Mouse (Mus musculus) retina, adult 2 months (tissue): ENCODE measurements around the gene Sgce.

Experiments
- DNase-seq: peaks from one replicate; pipeline ENCODE4 v3.0.0-alpha.2; 2012; ENCODE audit warnings: low read depth, low spot score

Sgce gene

GRCm38 (mm10) chr6:4723998-4724757 lies 22.8 kb downstream of the Sgce start:
- no peak for DNase-seq

DNA sequence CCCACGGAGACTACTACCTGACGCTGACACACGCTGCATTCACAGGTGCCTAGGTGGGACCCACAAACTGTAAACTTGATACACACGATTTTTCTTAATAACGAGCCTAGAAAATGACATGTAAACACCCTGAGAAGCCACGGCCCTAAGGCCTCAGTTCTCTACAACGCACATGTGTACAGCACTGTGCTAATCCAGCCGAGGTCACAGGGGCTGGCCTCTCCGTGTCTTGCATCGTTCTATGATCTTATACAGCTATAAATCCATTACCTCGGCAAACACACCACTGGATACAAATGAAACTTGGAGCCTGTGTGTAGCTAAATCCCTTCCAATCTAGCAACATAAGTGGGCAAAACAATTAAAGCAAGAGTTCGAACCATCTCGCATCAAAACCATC lies 24.3 kb downstream of the Sgce start:
- DNase-seq, result no peak

GRCm38 (mm10) chr6:4722142-4722541 lies 24.9 kb downstream of the Sgce start:
- DNase-seq, result no peak

DNA sequence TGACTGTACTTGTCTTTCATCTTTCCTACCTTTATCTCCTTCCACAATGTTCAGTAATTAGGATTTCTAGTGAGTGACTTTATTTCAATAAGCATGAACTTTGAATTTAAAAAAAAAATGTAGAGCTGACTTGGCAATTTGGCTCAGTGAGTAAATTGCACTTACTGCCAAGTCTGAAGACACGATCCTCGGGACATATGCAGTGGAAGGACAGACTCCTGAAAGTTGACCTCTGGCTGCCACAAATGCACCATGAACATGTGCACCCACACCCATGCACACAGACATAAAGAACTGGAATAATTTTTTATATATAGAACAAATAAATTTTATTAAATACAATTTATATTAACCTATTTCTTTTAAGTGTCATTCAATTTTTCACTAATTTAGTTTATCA lies 29.7 kb downstream of the Sgce start:
- no peak for DNase-seq

DNA sequence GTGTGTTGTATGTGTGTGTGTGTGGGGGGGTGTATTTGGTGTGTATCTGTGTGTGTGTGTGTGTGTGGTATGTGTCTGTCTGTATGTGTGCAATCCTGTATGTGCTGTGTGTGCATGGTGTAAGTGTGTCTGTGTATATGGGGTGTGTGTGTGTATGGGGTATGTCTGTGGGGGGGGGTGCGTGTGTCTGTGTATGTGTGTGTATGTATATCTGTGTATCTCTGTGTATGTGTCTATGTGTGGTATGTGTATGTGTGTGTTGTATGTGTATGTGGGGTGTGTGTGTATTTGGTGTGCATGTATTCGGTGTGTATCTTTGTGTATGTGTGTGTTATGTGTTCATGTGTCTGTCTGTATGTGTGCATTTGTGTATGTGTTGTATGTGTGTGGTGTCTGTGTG lies 30.8 kb downstream of the Sgce start:
- no peak for DNase-seq

DNA sequence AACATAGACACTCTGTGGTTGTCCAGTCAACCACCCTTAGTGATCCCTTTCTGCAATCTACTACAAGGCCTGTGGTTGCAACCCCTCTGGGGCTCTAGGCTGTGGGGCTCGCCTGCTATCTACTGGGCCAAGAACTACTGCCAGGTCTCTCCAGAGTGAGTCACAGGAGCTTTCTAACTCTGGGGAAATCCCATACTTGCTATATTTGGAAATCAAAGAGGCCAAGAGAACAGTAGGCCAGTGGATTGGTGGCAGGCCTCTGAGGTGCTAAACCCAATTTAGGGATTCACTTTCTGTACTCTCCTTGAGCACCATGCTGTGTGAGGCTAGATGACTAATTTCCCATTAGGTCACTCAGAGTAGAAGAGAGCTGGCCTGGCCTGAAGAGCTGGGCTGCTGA lies 38.0 kb downstream of the Sgce start:
- DNase-seq, result no peak

- DNase-seq, result no peak
Observed at GRCm38 (mm10) chr6:4706415-4706814, 40.6 kb downstream of the Sgce start.

GRCm38 (mm10) chr6:4703908-4704307 lies 43.1 kb downstream of the Sgce start:
- no peak for DNase-seq

DNA sequence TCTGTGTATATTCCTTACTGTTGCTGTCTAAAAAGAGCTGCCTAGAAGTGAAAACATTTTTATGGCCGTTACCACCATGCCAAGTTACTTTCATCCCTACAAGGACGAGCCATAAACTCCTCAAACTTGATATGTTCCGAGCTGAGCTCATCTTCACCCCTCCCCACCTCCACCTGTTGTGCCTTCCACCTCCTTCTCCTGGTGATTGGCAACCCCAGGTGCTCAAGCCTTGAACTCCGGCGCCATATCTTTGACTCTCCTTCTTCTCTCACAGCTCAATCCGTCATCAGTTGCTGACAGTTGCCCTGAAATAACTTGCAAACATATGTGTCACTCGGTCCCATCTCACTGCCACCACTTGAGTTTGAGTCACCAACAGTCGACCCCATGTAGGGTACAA lies 45.4 kb downstream of the Sgce start:
- DNase-seq, result no peak

GRCm38 (mm10) chr6:4695778-4696177 lies 51.2 kb downstream of the Sgce start:
- DNase-seq, result no peak

DNA sequence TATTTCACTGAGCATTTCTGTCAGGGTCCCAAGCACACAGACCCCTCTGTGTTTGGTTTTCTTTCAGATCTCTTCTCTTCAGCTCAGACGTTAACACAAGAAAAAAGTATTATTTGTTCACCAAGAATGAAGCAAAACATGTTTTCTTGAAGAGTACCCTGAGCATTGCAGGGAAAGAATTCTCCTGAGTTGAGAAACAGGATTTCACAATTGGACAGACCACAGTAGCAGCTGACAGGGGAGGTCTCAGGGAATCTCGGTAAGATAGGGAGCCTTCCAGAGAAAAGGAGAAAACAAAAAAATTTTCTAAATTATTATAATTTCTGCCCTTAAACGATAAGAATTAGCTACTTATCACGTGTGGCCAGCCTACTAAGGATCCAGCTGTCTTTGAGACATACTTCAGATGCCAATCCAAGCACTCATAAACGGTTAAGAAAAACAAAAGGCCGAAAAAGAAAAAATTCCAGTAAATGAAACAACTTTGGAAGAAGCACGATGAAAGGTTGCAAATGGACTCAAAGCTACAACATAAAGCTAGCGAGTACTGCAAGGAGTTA lies 52.3 kb downstream of the Sgce start:
- DNase-seq, result no peak

- no peak for DNase-seq
Observed at GRCm38 (mm10) chr6:4693544-4693943, 53.5 kb downstream of the Sgce start.

- no peak for DNase-seq
Observed at GRCm38 (mm10) chr6:4690438-4690837, 56.6 kb downstream of the Sgce start.

DNA sequence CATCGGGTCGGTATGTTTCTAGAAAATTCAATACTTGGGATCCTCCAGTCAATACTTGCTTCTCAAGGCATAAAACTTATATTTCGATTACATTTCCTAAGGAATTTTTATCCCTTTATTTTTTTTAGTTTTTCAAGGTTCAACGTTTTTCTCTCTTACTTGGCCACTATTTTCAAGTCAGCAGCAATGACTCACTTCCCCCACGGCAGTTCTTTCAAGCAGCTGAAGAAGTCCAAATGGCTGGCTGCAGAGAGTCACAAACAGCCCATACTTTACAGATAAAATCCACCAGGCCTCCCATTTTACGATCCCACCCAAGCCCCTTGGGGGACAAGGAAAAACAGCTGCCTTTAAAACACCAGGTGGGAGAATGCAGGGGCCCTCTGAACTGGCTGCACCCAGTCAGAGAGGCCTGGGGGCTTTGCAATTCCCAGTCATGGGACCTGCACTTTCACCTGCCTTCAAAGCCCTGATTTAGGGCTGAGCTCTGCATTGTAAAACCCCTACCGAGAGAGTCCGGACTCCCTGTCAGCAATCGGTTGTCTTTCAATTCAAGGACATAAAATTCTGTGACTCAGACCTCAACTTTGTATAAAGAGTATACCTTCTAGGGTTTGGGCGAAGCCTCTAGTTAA lies 62.2 kb downstream of the Sgce start:
- no peak for DNase-seq

DNA sequence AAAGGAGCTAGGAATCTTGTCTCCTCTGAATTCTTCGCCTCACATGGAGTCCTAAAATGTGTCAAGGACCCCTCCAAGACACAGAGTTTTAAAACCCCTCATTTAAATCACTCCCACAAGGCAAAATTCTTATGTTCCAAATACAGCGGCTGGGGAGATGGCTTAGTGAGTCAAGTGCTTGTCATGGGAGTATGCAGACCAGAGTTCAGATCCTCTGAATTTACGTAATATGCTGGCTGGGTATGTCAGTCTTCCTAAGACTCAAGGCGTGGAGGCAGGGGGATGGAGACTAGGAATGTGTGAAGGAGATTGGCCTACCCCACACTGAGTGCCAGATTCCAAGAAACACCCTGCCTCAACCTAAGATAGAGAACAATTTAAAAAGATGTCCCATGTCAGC lies 66.4 kb downstream of the Sgce start:
- DNase-seq, result no peak

DNA sequence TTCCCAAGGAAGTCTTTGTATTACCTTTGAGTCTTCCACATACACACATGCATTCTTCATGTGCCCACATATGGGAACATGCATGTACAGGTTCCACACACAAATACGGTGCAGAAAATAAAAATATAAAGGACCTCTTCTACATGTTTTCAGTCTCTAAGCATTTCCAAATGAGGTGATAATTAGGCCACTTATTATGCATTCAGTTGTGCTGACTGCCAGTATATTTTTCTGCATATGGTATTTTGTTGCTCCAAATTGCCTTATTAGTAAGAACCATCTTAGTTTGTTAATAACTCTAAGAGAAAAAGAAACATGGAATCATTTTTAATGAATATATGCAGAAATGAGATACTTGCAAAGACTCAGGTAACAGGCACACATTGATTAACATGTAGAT lies 67.0 kb downstream of the Sgce start:
- DNase-seq, result no peak

GRCm38 (mm10) chr6:4677356-4677761 lies 69.6 kb downstream of the Sgce start:
- DNase-seq, result no peak

- DNase-seq, result no peak
Observed at GRCm38 (mm10) chr6:4665154-4665553, 81.9 kb downstream of the Sgce start.

DNA sequence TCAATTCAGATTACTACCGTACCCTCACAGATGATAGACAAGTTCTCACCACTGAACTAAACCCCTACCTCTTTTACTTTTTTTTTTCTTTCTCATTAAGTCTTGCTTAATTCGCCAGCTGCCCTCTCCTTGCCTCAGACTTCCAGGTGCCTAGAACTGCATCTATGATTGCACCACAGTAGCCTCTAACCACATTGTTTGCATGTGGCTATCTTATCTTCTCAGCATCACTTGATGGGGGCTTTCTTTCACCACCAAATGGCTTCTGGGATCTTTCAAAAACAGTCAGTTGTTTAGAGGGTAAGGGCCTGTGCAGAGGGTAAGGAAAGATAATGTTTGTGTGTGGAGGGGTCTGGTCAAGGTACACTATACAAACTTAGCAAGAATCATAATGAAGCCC lies 82.7 kb downstream of the Sgce start:
- no peak for DNase-seq

DNA sequence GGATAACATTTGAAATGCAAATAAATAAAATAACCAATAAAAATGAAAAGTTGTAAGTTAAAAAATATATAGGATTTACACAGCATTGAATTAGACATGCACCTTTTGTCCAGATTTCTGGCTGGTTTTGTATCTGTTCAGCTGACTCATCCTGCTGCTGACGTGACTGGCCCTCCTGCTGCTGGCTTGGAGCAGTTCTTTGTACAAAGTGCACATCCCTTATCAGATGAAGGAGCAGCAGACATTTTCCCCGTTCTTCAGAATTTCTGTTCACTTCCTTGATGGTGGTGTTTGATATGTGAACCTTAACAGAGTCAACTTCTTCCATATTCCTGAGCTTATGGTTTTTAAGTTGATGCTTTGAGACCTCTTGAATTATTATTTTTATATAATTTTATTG lies 83.5 kb downstream of the Sgce start:
- DNase-seq, result no peak

GRCm38 (mm10) chr6:4658861-4659260 lies 88.1 kb downstream of the Sgce start:
- no peak for DNase-seq

DNA sequence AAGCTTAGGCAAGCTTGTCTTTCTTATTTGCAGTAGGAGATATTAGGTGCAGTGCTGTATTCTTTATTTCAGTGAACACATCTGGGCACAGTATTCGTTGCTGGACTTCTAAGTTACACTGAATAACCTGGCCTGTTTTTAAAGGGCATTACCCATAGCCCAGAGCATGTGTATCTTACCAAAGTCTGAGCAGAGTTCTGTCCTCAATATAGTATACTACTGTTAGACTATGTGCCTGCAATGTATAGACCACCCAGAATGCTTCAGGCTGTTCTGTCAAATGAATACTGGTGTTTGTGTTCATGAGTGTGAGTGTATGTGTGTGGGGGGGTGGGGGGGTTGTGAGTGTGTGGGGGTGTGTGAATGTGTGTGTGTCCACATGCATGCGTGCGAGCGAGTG lies 91.1 kb downstream of the Sgce start:
- no peak for DNase-seq

GRCm38 (mm10) chr6:4655466-4655865 lies 91.5 kb downstream of the Sgce start:
- no peak for DNase-seq
